Mouse (Mus musculus) myocyte (in vitro differentiated cells): ENCODE measurements around the gene Gm20388. TPM values are rescaled to one million over a fixed set of nuclear protein-coding genes. Genes with fewer than 3 reads are reported as not detected.

Source experiments
- H3K27me3 ChIP-seq: one replicate; pipeline ENCODE4 v1.6.1; 2011; ENCODE audit not compliant: control insufficient read depth, insufficient read depth, insufficient read length
- H3K36me3 ChIP-seq: one replicate; pipeline ENCODE4 v1.6.1; 2011; ENCODE audit not compliant: control insufficient read depth, insufficient read depth
- H3K4me2 ChIP-seq: one replicate; pipeline ENCODE4 v1.6.1; 2011; ENCODE audit warnings: low read depth, control low read depth
- H3K4me3 ChIP-seq: one replicate; pipeline ENCODE4 v1.5.1; 2011; ENCODE audit warnings: mild to moderate bottlenecking, control low read depth, moderate library complexity
- H3K79me2 ChIP-seq: one replicate; pipeline ENCODE4 v1.6.1; 2011; ENCODE audit not compliant: control insufficient read depth, insufficient read depth
- H3ac ChIP-seq: one replicate; pipeline ENCODE4 v1.6.1; 2011; ENCODE audit not compliant: control insufficient read depth, insufficient read length
- CEBPB ChIP-seq: IDR thresholded peaks from 2 replicates; pipeline ENCODE4 v1.6.1; 2011; ENCODE audit warnings: mild to moderate bottlenecking, moderate library complexity; ENCODE audit not compliant: poor library complexity, insufficient read depth, severe bottlenecking
- E2F4 ChIP-seq: IDR thresholded peaks from one replicate; pipeline ENCODE4 v1.6.1; 2011; ENCODE audit warnings: mild to moderate bottlenecking, control low read depth, moderate library complexity; ENCODE audit not compliant: insufficient read depth
- MAX ChIP-seq: IDR thresholded peaks from one replicate; pipeline ENCODE4 v1.6.1; 2011; ENCODE audit warnings: low read depth, mild to moderate bottlenecking, control low read depth
- MYOD1 ChIP-seq, 3 experiments: IDR thresholded peaks; one replicate each; pipeline ENCODE4 v1.6.1; 2011; ENCODE audit warnings: control low read depth in 2 of 3, low read depth in 2 of 3, mild to moderate bottlenecking in 2 of 3, moderate library complexity in 1 of 3; ENCODE audit not compliant: insufficient read length in 2 of 3, control insufficient read depth in 1 of 3
- MYOG ChIP-seq, 3 experiments: IDR thresholded peaks; one replicate each; pipeline ENCODE4 v1.6.1; 2011; ENCODE audit warnings: control low read depth in 2 of 3, low read depth in 2 of 3, mild to moderate bottlenecking in 2 of 3; ENCODE audit not compliant: insufficient read length in 2 of 3, control insufficient read depth in 1 of 3, insufficient read depth in 1 of 3
- POLR2A ChIP-seq: IDR thresholded peaks from one replicate; pipeline ENCODE4 v1.6.1; 2011; ENCODE audit warnings: low read depth, mild to moderate bottlenecking, control low read depth, moderate library complexity; ENCODE audit not compliant: insufficient read length
- POLR2AphosphoS2 ChIP-seq: IDR thresholded peaks from one replicate; pipeline ENCODE4 v1.6.1; 2011; ENCODE audit warnings: low read depth, control low read depth; ENCODE audit not compliant: insufficient read length
- REST ChIP-seq: IDR thresholded peaks from one replicate; pipeline ENCODE4 v1.6.1; 2011; ENCODE audit warnings: mild to moderate bottlenecking, control low read depth, moderate library complexity; ENCODE audit not compliant: insufficient read depth, insufficient read length
- SRF ChIP-seq: IDR thresholded peaks from one replicate; pipeline ENCODE4 v1.6.1; 2011; ENCODE audit warnings: low read depth; ENCODE audit not compliant: control insufficient read depth, insufficient read length
- TCF12 ChIP-seq: IDR thresholded peaks from one replicate; pipeline ENCODE4 v1.6.1; 2011; ENCODE audit warnings: mild to moderate bottlenecking, control low read depth; ENCODE audit not compliant: poor library complexity, insufficient read depth, severe bottlenecking
- TCF3 ChIP-seq: IDR thresholded peaks from one replicate; pipeline ENCODE4 v1.6.1; 2011; ENCODE audit warnings: low read depth, control low read depth; ENCODE audit not compliant: insufficient read length
- USF1 ChIP-seq: IDR thresholded peaks from one replicate; pipeline ENCODE4 v1.6.1; 2011; ENCODE audit warnings: low read depth, mild to moderate bottlenecking, control low read depth, moderate library complexity
- polyA plus RNA-seq: library from polyadenylated mRNA; unstranded; fragments of >200 nt; fragmentation: generic; extraction: Trizol; gene quantifications from one replicate; pipeline ENCODE4 v1.2.1, GENCODE M21; 2012; ENCODE audit warnings: missing spikeins

Gm20388 gene
- polyA plus RNA-seq, 1 experiment = 15.3 TPM

DNA sequence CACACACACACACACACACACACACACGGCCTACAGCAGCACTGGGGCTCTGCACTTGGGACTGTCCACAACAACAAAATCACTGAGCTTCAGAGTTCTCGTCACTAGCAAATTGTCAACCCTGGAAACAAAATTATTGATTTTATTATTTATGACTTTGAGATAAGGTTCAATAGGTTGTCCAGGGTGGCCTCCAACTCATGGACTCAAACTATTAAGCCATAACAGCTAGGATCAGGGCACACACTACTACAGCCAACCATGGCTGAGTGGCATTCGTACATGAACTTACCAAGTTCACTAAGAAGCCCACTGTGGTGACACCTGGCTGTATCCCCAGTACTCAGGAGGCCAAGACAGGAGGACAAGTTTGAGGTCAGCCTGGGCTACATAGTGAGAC lies 182.5 kb downstream of the Gm20388 start:
- H3K27me3 ChIP-seq = no peaks in the 10 kb centered on the region
- peaks cover 3% of the 10 kb centered on the region for H3K36me3 ChIP-seq
- TF ChIP-seq CEBPB = no peak
- TF ChIP-seq POLR2A = no peak
- TF ChIP-seq TCF3 = no peak
- no peak for TF ChIP-seq E2F4
- TF ChIP-seq USF1 = no peak
- no peak for TF ChIP-seq MYOD1 (IDR thresholded peaks at IDR 0.05; ENCODE audit: control insufficient read depth in 1 of 3, insufficient read length in 2 of 3, low read depth in 2 of 3)
- no peak for TF ChIP-seq SRF
- TF ChIP-seq REST = no peak

DNA sequence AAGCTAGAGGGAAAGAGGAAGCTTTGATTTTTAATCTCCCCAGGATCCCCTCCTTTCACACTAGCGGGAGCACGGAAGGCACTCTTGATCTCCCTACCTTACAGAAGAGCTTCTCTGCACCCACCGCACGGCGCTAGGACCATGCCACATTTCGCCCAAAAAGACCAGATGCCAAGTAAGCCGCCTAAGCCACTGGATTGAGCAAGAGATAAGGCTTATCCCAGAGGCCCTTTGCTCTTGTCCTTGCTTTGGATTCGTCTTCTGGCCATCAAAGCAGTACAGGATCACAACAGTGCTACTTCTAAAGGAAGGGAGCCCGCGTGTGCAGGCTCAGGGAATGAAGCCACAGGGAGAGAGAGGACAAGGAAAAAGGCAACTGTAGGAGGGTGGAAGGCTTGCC lies 184.2 kb downstream of the Gm20388 start:
- TF ChIP-seq MAX (no peak), USF1 (no peak), SRF (no peak), POLR2AphosphoS2 (no peak), MYOG (IDR thresholded peaks at IDR 0.05; ENCODE audit: control insufficient read depth in 1 of 3, insufficient read depth in 1 of 3, insufficient read length in 2 of 3, low read depth in 2 of 3) (no peak), MYOD1 (IDR thresholded peaks at IDR 0.05; ENCODE audit: control insufficient read depth in 1 of 3, insufficient read length in 2 of 3, low read depth in 2 of 3) (no peak), TCF3 (no peak), REST (no peak), E2F4 (no peak), TCF12 (no peak), CEBPB (no peak), POLR2A (no peak)
- Histone ChIP-seq H3K4me2 (no peak overlapping the region), H3K27me3 (no peaks in the 10 kb centered on the region), H3ac (no peak overlapping the region), H3K79me2 (peaks cover 34% of the 10 kb centered on the region), H3K36me3 (peaks cover 3% of the 10 kb centered on the region), H3K4me3 (no peak overlapping the region)

More for the DNA sequence above, 182.5 kb downstream of the Gm20388 start:
- no peak overlapping the region for H3ac ChIP-seq
- H3K79me2 ChIP-seq = peaks cover 18% of the 10 kb centered on the region
- H3K4me2 ChIP-seq = no peak overlapping the region
- no peak overlapping the region for H3K4me3 ChIP-seq

DNA sequence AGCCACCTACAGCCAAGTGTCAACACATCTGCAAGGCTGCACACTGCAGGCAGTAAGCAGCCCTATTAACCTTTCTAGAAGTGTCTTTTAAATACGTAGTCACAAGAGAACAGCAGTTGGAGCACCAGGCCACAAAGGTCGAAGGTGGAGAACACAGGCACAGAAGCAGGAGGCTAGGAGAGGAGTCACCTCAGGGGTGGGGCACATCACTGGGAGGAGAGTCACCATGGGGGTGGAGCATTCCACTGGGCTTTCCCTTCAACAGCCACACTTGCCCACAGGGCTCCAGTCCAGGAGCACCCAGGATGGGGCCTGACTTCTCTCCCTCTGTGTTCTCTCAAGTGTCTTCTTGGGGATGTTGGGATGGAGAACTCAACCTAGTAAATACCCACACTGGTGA lies 185.8 kb downstream of the Gm20388 start:
- Histone ChIP-seq H3ac (no peak overlapping the region), H3K4me3 (no peak overlapping the region), H3K27me3 (no peaks in the 10 kb centered on the region), H3K36me3 (no peaks in the 10 kb centered on the region), H3K4me2 (no peak overlapping the region), H3K79me2 (peaks cover 44% of the 10 kb centered on the region)
- TF ChIP-seq CEBPB (no peak), TCF12 (no peak), MAX (no peak), E2F4 (no peak), TCF3 (no peak), POLR2A (no peak), USF1 (no peak), MYOD1 (IDR thresholded peaks at IDR 0.05; ENCODE audit: control insufficient read depth in 1 of 3, insufficient read length in 2 of 3, low read depth in 2 of 3) (no peak), SRF (no peak), MYOG (IDR thresholded peaks at IDR 0.05; ENCODE audit: control insufficient read depth in 1 of 3, insufficient read depth in 1 of 3, insufficient read length in 2 of 3, low read depth in 2 of 3) (no peak), POLR2AphosphoS2 (no peak), REST (no peak)

DNA sequence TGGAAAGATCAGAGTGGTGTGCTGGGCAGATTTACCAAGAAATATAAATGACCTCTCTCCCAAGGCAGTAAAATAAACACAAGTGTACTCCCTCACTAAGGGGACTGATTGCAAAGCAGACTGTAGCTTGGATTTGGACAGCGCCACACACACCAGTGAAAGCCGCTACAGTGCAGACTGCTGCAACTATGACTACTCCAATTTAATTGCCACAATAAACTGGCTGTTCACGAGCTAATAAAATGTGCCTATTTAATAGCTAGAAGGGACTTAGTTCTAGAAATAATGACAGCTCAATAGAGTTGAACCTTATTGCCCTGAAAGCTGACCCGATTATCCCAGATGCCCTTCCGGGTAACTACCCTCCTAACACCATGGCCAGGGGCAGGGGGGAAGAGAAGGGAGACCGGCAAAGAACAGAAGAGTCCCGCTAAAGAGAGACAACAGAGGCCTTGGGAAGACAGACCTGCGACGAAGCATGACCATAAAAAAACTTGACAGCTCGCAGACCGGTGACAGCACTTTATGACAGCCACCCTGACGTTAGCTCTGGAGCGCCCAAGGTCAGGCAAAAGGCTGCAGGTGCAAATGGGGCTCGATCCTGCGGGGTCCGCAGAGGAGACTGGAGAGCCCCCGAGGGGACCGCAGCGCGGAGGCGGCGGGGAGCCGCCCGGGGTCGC lies 189.9 kb downstream of the Gm20388 start:
- Histone ChIP-seq H3ac (peak overlapping the region; percentile 90), H3K36me3 (no peaks in the 10 kb centered on the region), H3K27me3 (no peaks in the 10 kb centered on the region), H3K4me3 (peak overlapping the region; percentile 75), H3K79me2 (peaks cover 45% of the 10 kb centered on the region), H3K4me2 (peak overlapping the region; percentile 80)
- TF ChIP-seq REST (peak; percentile 56), POLR2AphosphoS2 (no peak)
